Mouse (Mus musculus) stomach, embryonic 15.5 days (tissue): ENCODE results near the gene Zfp512b. TPM values are rescaled to one million over a fixed set of nuclear protein-coding genes. Genes with fewer than 3 reads are reported as not detected.

Experiments used
- ATAC-seq: fragments of 200-750 bp; cut with Nextera tagmentation; 2 replicates; pipeline ENCODE4 v1.8.0; 2017; ENCODE audit warnings: low read depth, moderate number of reproducible peaks, moderate TSS enrichment; ENCODE audit not compliant: insufficient read depth, low FRiP score
- H3K27ac ChIP-seq: fragments of 300-500 bp; sonication (generic); 2 replicates; pipeline ENCODE4 v1.5.1; 2015; ENCODE audit warnings: mild to moderate bottlenecking, inconsistent platforms
- H3K27me3 ChIP-seq: fragments of 300-500 bp; sonication (generic); replicated peaks from 2 replicates; pipeline ENCODE4 v1.6.1; 2015; ENCODE audit warnings: inconsistent platforms
- H3K36me3 ChIP-seq: fragments of 300-500 bp; sonication (generic); 2 replicates; pipeline ENCODE4 v1.6.1; 2015; ENCODE audit warnings: inconsistent platforms
- H3K4me1 ChIP-seq: fragments of 300-500 bp; sonication (generic); 2 replicates; pipeline ENCODE4 v1.6.1; 2015; ENCODE audit warnings: inconsistent platforms
- H3K4me2 ChIP-seq: fragments of 300-500 bp; sonication (generic); 2 replicates; pipeline ENCODE4 v1.6.1; 2015; ENCODE audit warnings: mild to moderate bottlenecking, inconsistent platforms
- H3K4me3 ChIP-seq: fragments of 300-500 bp; sonication (generic); replicated peaks from 2 replicates; pipeline ENCODE4 v1.5.1; 2015; ENCODE audit warnings: inconsistent platforms
- H3K9ac ChIP-seq: fragments of 300-500 bp; sonication (generic); 2 replicates; pipeline ENCODE4 v1.6.1; 2015; ENCODE audit warnings: inconsistent platforms
- H3K9me3 ChIP-seq: fragments of 300-500 bp; sonication (generic); 2 replicates; pipeline ENCODE4 v1.6.1; 2016; ENCODE audit warnings: inconsistent platforms
- WGBS: fragments of 180-500 bp; shearing (Covaris S2); methylation state at CpG from one replicate; pipeline ENCODE4 v1.1.7; 2015; 5-methylcytosine and 5-hydroxymethylcytosine counted together
- polyA plus RNA-seq: library from polyadenylated mRNA; unstranded; fragments of >200 nt; fragmentation: Nextera tagmentation; extraction: Ambion mirVana; gene quantifications from 2 replicates; pipeline ENCODE4 v1.2.1, GENCODE M21; 2015

Zfp512b gene
- polyA plus RNA-seq, 1 experiment from 2014 or later, result 48.5 TPM

GRCm38 (mm10) chr2:181598454-181599351, 6.1 kb upstream of the Zfp512b start, which contains the start of gene Samd10:
Samd10 (minus strand) TSS chr2:181599212.
- Histone ChIP-seq H3K4me3 (peak within 1 kb of the TSS; percentile 68), H3K36me3 (no peaks in the 10 kb centered on the region), H3K9ac (peak within 1 kb of the TSS; percentile 71), H3K4me2 (peak within 1 kb of the TSS; percentile 90), H3K27me3 (0 out of 2 replicates have a peak, but pooled peaks cover 6% of the 10 kb centered on the region), H3K9me3 (no peaks in the 10 kb centered on the region), H3K27ac (peak within 1 kb of the TSS; percentile 95), H3K4me1 (peaks cover 38% of the 10 kb centered on the region)
- 2% methylated on average over 71 of the region's 71 CpGs for WGBS
- ATAC-seq, result peak; percentile 44; the same call in 1 of the 2 replicates

DNA sequence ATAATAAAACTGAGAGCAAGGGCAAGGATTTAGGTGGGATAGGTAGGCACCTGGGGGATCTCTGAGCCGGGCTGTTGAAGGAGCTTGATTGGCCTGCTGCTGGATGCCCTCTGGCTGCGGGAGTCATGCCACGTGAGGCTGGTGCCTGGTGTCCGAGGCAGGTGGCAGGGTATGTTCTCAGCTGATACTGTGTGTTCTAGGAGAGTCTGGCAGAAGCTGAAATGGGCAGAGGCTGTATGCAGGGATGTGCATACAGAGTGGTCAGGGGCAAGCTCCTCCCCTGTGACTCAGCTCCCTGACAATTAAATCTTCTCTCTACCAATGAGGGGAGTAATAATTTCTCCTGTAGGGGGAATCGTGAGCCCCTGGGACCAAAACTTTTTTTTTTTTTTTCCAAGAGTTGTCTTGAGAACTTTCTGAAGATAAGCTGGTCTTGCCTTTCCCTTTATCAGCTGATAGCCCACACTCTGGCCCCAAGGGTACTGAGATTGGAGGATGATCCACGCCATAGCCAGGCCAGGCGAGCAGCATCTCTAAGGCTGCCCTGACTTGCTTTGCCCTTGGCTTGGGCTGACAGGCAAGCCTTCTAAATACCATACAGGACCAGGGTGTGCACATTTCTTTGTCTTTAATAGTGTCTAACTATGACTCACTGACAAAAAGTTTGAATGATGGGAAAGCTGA, 4.9 kb upstream of the Zfp512b start:
- peaks cover 42% of the 10 kb centered on the region for H3K4me1 ChIP-seq
- no peaks in the 10 kb centered on the region for H3K9me3 ChIP-seq
- 0 out of 2 replicates have a peak, but pooled peaks cover 6% of the 10 kb centered on the region for H3K27me3 ChIP-seq
- ATAC-seq, result no peak
- no peaks in the 10 kb centered on the region for H3K36me3 ChIP-seq
- 60% methylated on average over 7 of the region's 7 CpGs for WGBS
- H3K9ac ChIP-seq, result no peak overlapping the region
- peak overlapping the region; percentile 90; the same call in 1 of the 2 replicates for H3K4me2 ChIP-seq
- peak overlapping the region; percentile 95; the same call in 1 of the 2 replicates for H3K27ac ChIP-seq
- no peak overlapping the region for H3K4me3 ChIP-seq

- no peak overlapping the region for H3K27ac ChIP-seq
- H3K9ac ChIP-seq, result no peak overlapping the region
- H3K4me1 ChIP-seq, result peaks cover 42% of the 10 kb centered on the region
- 0 out of 2 replicates have a peak, but pooled peaks cover 6% of the 10 kb centered on the region for H3K27me3 ChIP-seq
- H3K9me3 ChIP-seq, result no peaks in the 10 kb centered on the region
- H3K4me3 ChIP-seq, result no peak overlapping the region
- H3K4me2 ChIP-seq, result no peak overlapping the region
- ATAC-seq, result no peak
- 38% methylated on average over 6 of the region's 6 CpGs for WGBS
- H3K36me3 ChIP-seq, result no peaks in the 10 kb centered on the region
These were observed 3.8 kb upstream of the Zfp512b start for GRCm38 (mm10) chr2:181596221-181596960.

- no peaks in the 10 kb centered on the region for H3K9me3 ChIP-seq
These were observed 2.5 kb upstream of the Zfp512b start for GRCm38 (mm10) chr2:181594946-181595696.

DNA sequence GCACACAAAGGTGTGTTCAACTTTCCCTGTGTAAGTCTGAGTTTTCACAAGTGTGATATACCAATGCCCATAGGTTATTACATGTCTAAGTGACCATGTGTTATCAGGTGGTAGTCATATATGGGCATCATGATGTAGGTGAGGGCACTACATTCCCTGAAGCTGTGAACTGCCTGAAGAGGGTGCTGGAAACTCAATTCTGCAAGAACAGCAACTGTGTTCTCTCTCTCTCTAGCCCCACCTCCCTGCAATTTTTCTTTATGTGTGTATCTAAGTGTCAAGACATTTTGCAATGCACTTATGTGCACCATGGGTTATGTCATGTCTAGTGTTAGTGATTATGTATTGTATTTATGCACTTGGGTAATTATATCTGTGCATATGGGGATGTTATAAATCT, 1.3 kb upstream of the Zfp512b start:
- peaks cover 15% of the 10 kb centered on the region for H3K36me3 ChIP-seq
- peaks cover 38% of the 10 kb centered on the region for H3K4me1 ChIP-seq
- H3K9me3 ChIP-seq, result no peaks in the 10 kb centered on the region
- 0 out of 2 replicates have a peak, but pooled peaks cover 2% of the 10 kb centered on the region for H3K27me3 ChIP-seq
- no peak overlapping the region for H3K9ac ChIP-seq
- no peak overlapping the region for H3K4me2 ChIP-seq
- no peak overlapping the region for H3K4me3 ChIP-seq
- peak overlapping the region; percentile 21; the same call in 1 of the 2 replicates for H3K27ac ChIP-seq
- ATAC-seq, result no peak

More at GRCm38 (mm10) chr2:181594946-181595696, 2.5 kb upstream of the Zfp512b start:
- ATAC-seq, result no peak
- Histone ChIP-seq H3K36me3 (peaks cover 4% of the 10 kb centered on the region; the same call in 1 of the 2 replicates), H3K4me3 (no peak overlapping the region), H3K27ac (no peak overlapping the region), H3K4me1 (peaks cover 42% of the 10 kb centered on the region), H3K4me2 (no peak overlapping the region), H3K27me3 (0 out of 2 replicates have a peak, but pooled peaks cover 6% of the 10 kb centered on the region), H3K9ac (no peak overlapping the region)
- 67% methylated on average over 4 of the region's 4 CpGs for WGBS

DNA sequence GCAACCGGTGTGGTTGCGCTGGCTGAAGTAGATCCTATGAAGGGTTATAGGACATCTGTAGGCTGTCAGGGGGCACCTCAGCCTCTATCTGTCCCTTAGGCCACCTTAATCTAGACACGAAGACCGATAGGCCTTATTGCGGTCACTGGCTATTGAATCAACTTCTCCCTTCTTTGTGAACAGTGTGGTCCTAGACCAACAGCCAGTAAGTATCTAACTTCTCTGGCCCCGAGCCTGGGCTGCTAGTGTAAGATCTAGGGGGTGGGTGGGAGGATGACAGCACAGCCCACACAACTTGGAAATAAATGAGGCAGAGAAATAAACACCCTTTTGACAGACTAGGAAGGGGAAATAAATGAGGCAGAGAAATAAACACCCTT, 429 bp upstream of the Zfp512b start:
- no peaks in the 10 kb centered on the region for H3K9me3 ChIP-seq
- no peaks in the 10 kb centered on the region for H3K27me3 ChIP-seq
- peak overlapping the region; percentile 93 for H3K9ac ChIP-seq
- WGBS, result 4% methylated on average over 6 of the region's 6 CpGs
- peak overlapping the region; percentile 99 for H3K4me3 ChIP-seq
- peaks cover 24% of the 10 kb centered on the region for H3K36me3 ChIP-seq
- H3K4me1 ChIP-seq, result peaks cover 31% of the 10 kb centered on the region
- peak; percentile 33 for ATAC-seq
- H3K4me2 ChIP-seq, result peak overlapping the region; percentile 76
- peak overlapping the region; percentile 91 for H3K27ac ChIP-seq

- 0 out of 2 replicates have a peak, but pooled peaks have one; percentile 25 for ATAC-seq
- H3K9ac ChIP-seq, result peak within 1 kb of the TSS; percentile 93
- H3K36me3 ChIP-seq, result peaks cover 36% of the 10 kb centered on the region
- WGBS, result 9% methylated on average over 5 of the region's 5 CpGs
- H3K27ac ChIP-seq, result peak within 1 kb of the TSS; percentile 91
- H3K4me2 ChIP-seq, result peak within 1 kb of the TSS; percentile 76
- peaks cover 25% of the 10 kb centered on the region for H3K4me1 ChIP-seq
- H3K4me3 ChIP-seq, result peak within 1 kb of the TSS; percentile 99
- no peaks in the 10 kb centered on the region for H3K9me3 ChIP-seq
- no peaks in the 10 kb centered on the region for H3K27me3 ChIP-seq
These were observed 996 bp downstream of the Zfp512b start, which contains the start of gene Prpf6 for GRCm38 (mm10) chr2:181591528-181592085. Prpf6 (plus strand) TSS chr2:181591868.

DNA sequence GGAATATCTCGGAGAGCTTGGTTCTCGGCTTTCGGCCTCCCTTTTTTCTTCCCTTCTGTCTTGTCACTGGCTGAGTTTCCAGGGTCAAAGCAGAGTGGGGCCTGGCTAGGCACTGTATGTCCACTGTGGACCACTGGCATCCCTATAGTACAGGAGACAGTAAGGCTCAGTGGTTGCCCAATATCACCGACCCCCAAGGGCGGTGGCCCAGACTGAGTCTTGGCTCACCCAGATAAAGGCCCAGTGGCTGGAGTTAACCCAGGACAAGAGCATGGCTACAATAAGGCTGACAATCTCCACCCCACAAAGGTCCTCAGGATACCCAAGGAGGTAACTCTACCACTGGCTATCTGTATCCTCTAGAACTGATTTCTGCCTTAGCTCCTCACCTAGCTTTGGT, 2.1 kb downstream of the Zfp512b start:
- peaks cover 18% of the 10 kb centered on the region for H3K4me1 ChIP-seq
- H3K9me3 ChIP-seq, result no peaks in the 10 kb centered on the region
- no peak for ATAC-seq
- no peaks in the 10 kb centered on the region for H3K27me3 ChIP-seq
- no peak overlapping the region for H3K9ac ChIP-seq
- H3K36me3 ChIP-seq, result peaks cover 47% of the 10 kb centered on the region
- H3K4me3 ChIP-seq, result no peak overlapping the region
- 96% methylated on average over 5 of the region's 5 CpGs for whole genome bisulfite sequencing
- no peak overlapping the region for H3K4me2 ChIP-seq
- no peak overlapping the region for H3K27ac ChIP-seq

- Histone ChIP-seq H3K27ac (no peak overlapping the region), H3K4me3 (no peak overlapping the region), H3K9me3 (no peaks in the 10 kb centered on the region), H3K36me3 (peaks cover 53% of the 10 kb centered on the region), H3K9ac (no peak overlapping the region), H3K4me1 (peaks cover 18% of the 10 kb centered on the region), H3K4me2 (no peak overlapping the region), H3K27me3 (no peaks in the 10 kb centered on the region)
- ATAC-seq, result no peak
- WGBS, result 93% methylated on average over 9 of the region's 9 CpGs
These were observed 2.9 kb downstream of the Zfp512b start for GRCm38 (mm10) chr2:181589732-181590105.

- no peaks in the 10 kb centered on the region for H3K27me3 ChIP-seq
- H3K27ac ChIP-seq, result no peak overlapping the region
- no peak overlapping the region for H3K4me2 ChIP-seq
- WGBS, result 87% methylated on average over 10 of the region's 10 CpGs
- no peak overlapping the region for H3K4me3 ChIP-seq
- ATAC-seq, result no peak
- H3K4me1 ChIP-seq, result peaks cover 18% of the 10 kb centered on the region
- H3K36me3 ChIP-seq, result peaks cover 58% of the 10 kb centered on the region
- H3K9ac ChIP-seq, result no peak overlapping the region
- H3K9me3 ChIP-seq, result no peaks in the 10 kb centered on the region
These were observed 3.4 kb downstream of the Zfp512b start for GRCm38 (mm10) chr2:181589011-181589731.
